19 mouse cellular contexts compared by ENCODE assay signal in the genomic region with DNA sequence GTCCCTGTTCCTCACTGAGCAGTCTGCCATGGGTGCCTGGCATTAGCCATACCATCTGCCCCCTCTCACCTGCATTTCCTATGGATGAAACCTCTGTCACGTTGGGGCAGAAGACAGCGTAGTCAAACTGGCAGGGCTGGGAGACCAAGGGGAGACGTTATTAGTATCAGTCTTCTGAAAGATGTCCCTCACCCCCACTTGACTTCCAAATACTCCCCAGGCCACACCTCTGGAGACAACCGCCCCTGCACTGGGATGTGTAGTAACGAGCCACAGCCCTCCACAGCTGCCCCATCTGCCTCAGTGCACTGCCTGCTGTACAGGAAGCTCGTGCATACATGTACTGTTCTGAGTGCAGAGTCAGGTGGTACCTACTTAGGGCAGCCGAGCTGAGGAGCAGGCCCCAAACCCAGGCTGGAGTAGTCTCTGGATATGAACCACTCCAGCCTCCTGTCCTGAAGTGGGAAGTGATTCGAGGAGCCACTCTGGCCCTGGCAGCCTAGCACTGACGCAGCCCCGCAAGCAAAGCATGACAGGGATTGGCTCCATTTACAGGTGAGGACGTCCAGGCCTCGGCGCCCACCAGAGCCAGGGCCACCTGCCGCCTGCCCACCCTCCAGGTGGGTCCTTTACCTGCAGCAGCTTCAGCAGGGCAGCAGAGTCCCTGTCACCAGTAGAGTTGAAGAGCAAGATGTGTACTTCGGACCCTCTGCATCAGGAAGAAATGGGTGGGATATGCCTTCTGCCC. TPM values are rescaled to one million over a fixed set of nuclear protein-coding genes. Genes with fewer than 3 reads are reported as not detected.
"Had no signal": no experiment of that assay in that cellular context is flagged by ENCODE, and none has a peak within 500 bp of the region (broad histone marks: within the 10 kb centered on the region; RNA-seq: fewer than 3 reads in every experiment).

No protein-coding gene starts in this region.

- H3K9me3 ChIP-seq: neural tube, embryonic 13.5 days; neural tube, embryonic 15.5 days; stomach, embryonic 15.5 days had no signal

- H3K27ac ChIP-seq: neural tube, embryonic 13.5 days; neural tube, embryonic 15.5 days; stomach, embryonic 15.5 days; stomach, postnatal 0 days had no signal

- H3K27me3 ChIP-seq: neural tube, embryonic 13.5 days; neural tube, embryonic 15.5 days; stomach, embryonic 15.5 days had no signal

- H3K9ac ChIP-seq: neural tube, embryonic 13.5 days; neural tube, embryonic 15.5 days; stomach, embryonic 15.5 days had no signal

- H3K4me2 ChIP-seq: neural tube, embryonic 13.5 days; neural tube, embryonic 15.5 days; stomach, embryonic 15.5 days had no signal

- H3K4me3 ChIP-seq: neural tube, embryonic 13.5 days; neural tube, embryonic 15.5 days; stomach, embryonic 15.5 days had no signal

- DNase-seq: retina, postnatal 1 day; right cerebral cortex, adult 18-20 months; right cerebral cortex, postnatal 14 days; right cerebral cortex, postnatal 25 days; right cerebral cortex, postnatal 4 days; spleen, adult 18-20 months; thymus, adult 18-20 months; thymus, adult 2 months; thymus, postnatal 14 days; thymus, postnatal 25 days; thymus, postnatal 36 days; thymus, postnatal 4 days had no signal

RNA-seq across cellular contexts. Expression of a gene that starts 38.5 kb away (rescaled TPM):
- total RNA-seq: neutrophil, adult 5-6 weeks had no signal

RNA-seq across cellular contexts. Expression of a gene that starts 56.0 kb away (rescaled TPM):
- total RNA-seq: neutrophil, adult 5-6 weeks had no signal
- polyA plus RNA-seq: small intestine, adult 2 months; stomach, postnatal 0 days; urinary bladder, adult 2 months had no signal
